Mouse (Mus musculus) kidney, postnatal 0 days (tissue): ENCODE measurements at regions not wholly inside any gene's neighbourhood (a gene's known extent, or its start where the extent isn't known, plus 50 kb on each side); places are given as distances from the start of the nearest gene placed in this dataset.

Experiments used
- ATAC-seq: fragments of 200-750 bp; cut with Nextera tagmentation; replicated peaks from 2 replicates; pipeline ENCODE4 v1.8.0; 2017; ENCODE audit warnings: low read depth, moderate number of reproducible peaks, moderate TSS enrichment, moderate library complexity; ENCODE audit not compliant: low FRiP score
- DNase-seq: peaks from one replicate; pipeline ENCODE4 v3.0.0-alpha.2; 2016; ENCODE audit warnings: low spot score
- H3K27ac ChIP-seq: fragments of 300-500 bp; sonication (generic); 2 replicates; pipeline ENCODE4 v1.5.1; 2014; ENCODE audit warnings: mild to moderate bottlenecking
- H3K27me3 ChIP-seq: fragments of 300-500 bp; sonication (generic); 2 replicates; pipeline ENCODE4 v1.6.1; 2014; ENCODE audit warnings: low read length, mixed read lengths; ENCODE audit not compliant: insufficient read depth
- H3K36me3 ChIP-seq: fragments of 300-500 bp; sonication (generic); 2 replicates; pipeline ENCODE4 v1.6.1; 2014; ENCODE audit warnings: low read length, mixed read lengths; ENCODE audit not compliant: insufficient read depth
- H3K4me1 ChIP-seq: fragments of 300-500 bp; sonication (generic); replicated peaks from 2 replicates; pipeline ENCODE4 v1.6.1; 2014; ENCODE audit warnings: antibody characterized with exemption, low read length, mixed read lengths; ENCODE audit not compliant: insufficient read depth
- H3K4me2 ChIP-seq: fragments of 300-500 bp; sonication (generic); 2 replicates; pipeline ENCODE4 v1.6.1; 2014; ENCODE audit warnings: mild to moderate bottlenecking, low read length, moderate library complexity, mixed read lengths
- H3K4me3 ChIP-seq: fragments of 300-500 bp; sonication (generic); replicated peaks from 2 replicates; pipeline ENCODE4 v1.5.1; 2014; ENCODE audit warnings: low read depth, low read length
- H3K9ac ChIP-seq: fragments of 300-500 bp; sonication (generic); 2 replicates; pipeline ENCODE4 v1.6.1; 2014; ENCODE audit warnings: low read depth, low read length
- H3K9me3 ChIP-seq: fragments of 300-500 bp; sonication (generic); replicated peaks from 2 replicates; pipeline ENCODE4 v1.6.1; 2016; ENCODE audit warnings: low read length, inconsistent platforms, mixed read lengths
- CTCF ChIP-seq: IDR thresholded peaks from 2 replicates; pipeline ENCODE4 v1.5.1; 2016; ENCODE audit warnings: antibody characterized with exemption, low read depth, mild to moderate bottlenecking, moderate library complexity
- WGBS: fragments of 180-500 bp; shearing (Covaris S2); extraction: QIAGEN DNeasy Blood & Tissue Kit; methylation state at CpG from one replicate; pipeline ENCODE4 v1.1.7; 2014; 5-methylcytosine and 5-hydroxymethylcytosine counted together

DNA sequence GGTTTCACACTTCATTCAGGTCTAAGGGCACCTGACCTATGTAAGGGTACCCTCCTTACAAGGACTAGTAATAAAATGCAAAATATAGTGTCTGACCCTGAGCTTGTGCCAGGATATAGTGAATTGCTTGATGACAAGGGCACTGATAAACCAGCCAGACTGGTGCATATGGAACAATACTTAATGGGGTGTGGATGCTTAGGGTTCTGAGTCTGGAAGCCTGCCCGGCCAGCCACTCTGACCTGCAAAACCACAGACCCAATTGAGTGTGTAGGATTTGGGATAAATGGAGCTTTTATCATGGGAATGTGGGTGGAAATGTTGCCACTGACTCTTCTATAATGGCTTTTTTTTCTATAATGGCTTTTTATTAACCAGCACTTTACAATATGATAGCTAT lies 1838.7 kb upstream of the Dsel start:
- TF ChIP-seq CTCF: no peak
- no peaks in the 10 kb centered on the region for H3K9me3 ChIP-seq
- H3K27ac ChIP-seq: no peak overlapping the region
- no peak overlapping the region for H3K9ac ChIP-seq
- no peak overlapping the region for H3K4me2 ChIP-seq
- WGBS: 67% methylated on average over 1 of the region's 1 CpGs
- no peaks in the 10 kb centered on the region for H3K4me1 ChIP-seq
- DNase-seq (no peak), ATAC-seq (no peak)
- no peak overlapping the region for H3K4me3 ChIP-seq
- H3K27me3 ChIP-seq: no peaks in the 10 kb centered on the region
- H3K36me3 ChIP-seq: no peaks in the 10 kb centered on the region

DNA sequence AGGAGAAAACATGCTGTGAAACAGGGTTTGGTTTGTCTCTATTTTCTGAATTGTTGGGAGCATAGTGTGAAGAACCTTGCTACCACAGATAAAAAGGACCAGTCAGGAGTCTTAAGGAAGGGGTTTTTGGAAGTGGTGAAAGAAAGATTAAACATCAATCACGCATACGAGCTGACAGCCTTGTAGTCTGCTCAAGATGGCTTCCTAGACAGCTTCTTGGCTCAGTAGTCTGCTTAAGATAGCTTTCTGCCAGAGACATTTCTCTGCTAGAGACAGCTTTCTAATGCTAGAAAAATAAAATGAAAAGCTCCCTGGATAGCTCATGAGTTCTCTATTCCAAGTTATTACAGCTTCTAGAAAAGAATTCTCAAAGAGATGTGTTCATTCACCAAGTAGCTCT lies 1823.9 kb upstream of the Dsel start:
- 70% methylated on average over 2 of the region's 2 CpGs for WGBS
- Histone ChIP-seq H3K4me2 (no peak overlapping the region), H3K4me1 (no peaks in the 10 kb centered on the region), H3K36me3 (no peaks in the 10 kb centered on the region), H3K9ac (no peak overlapping the region), H3K9me3 (no peaks in the 10 kb centered on the region), H3K4me3 (no peak overlapping the region), H3K27me3 (no peaks in the 10 kb centered on the region), H3K27ac (no peak overlapping the region)
- DNase-seq (no peak), ATAC-seq (no peak)
- TF ChIP-seq CTCF: no peak

DNA sequence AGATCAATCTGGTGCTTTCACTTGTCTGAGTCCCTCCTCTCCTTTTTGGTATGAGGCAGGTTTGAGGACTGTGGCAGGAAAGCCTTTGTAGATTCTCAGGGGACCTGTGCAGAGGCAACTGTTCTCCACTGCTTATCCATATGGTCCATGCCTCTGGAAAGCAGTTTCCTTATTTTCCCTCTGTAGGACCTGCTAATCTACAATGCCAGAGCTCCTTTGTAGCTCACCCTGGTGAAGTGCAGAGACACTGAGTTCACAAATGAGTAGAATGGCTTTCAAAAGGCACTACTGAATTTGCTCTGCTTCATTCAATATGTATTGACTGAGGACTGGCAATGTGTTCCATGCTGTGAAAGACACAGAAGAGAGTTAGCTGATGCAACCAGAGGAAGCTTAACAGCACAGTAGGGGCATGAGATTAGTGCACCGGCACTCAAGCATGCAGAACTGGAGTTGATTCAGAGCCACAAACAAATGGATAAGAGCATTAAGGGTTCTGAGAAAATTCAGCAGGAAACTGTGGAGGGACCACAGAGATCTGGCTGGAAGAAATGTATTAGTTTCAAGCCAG lies 1811.7 kb upstream of the Dsel start:
- H3K27ac ChIP-seq: no peak overlapping the region
- DNase-seq: peak; percentile 4
- H3K4me3 ChIP-seq: no peak overlapping the region
- no peaks in the 10 kb centered on the region for H3K27me3 ChIP-seq
- 48% methylated on average over 1 of the region's 1 CpGs for whole genome bisulfite sequencing
- no peaks in the 10 kb centered on the region for H3K4me1 ChIP-seq
- no peak overlapping the region for H3K9ac ChIP-seq
- no peak overlapping the region for H3K4me2 ChIP-seq
- no peak for ATAC-seq
- no peaks in the 10 kb centered on the region for H3K36me3 ChIP-seq
- TF ChIP-seq CTCF: no peak
- no peaks in the 10 kb centered on the region for H3K9me3 ChIP-seq

DNA sequence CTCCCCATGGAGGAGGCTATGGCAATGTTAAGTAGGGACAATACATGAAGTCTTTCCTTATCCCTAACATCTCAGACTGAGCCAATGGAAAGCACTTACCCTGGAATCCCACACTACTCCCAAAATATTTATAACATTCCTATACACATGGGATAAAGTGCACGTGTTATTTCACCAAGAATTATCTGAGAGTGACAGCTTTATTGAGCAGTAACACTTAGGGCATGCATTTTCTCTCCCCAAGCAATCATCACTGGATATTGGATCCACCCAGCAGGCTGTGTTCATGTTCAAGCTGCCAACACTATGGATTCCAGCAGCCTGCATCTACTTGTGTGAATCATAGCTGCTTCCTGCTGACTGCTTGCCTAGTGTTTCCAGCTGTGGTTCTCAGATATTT lies 1766.2 kb upstream of the Dsel start:
- Histone ChIP-seq H3K4me1 (no peaks in the 10 kb centered on the region), H3K4me2 (no peak overlapping the region), H3K9ac (no peak overlapping the region), H3K4me3 (no peak overlapping the region), H3K27me3 (no peaks in the 10 kb centered on the region), H3K36me3 (no peaks in the 10 kb centered on the region), H3K9me3 (no peaks in the 10 kb centered on the region), H3K27ac (no peak overlapping the region)
- 16% methylated on average over 1 of the region's 1 CpGs for WGBS
- TF ChIP-seq CTCF: no peak
- ATAC-seq (no peak; the same call in 1 of the 2 replicates), DNase-seq (peak; percentile 82)
